Mouse (Mus musculus) CH12.LX (cell line): ENCODE measurements around the gene Fbxo42.

Source experiments
- POLR2A ChIP-seq: IDR thresholded peaks from 2 replicates; pipeline ENCODE4 v1.6.1; 2011; ENCODE audit warnings: low read depth, mild to moderate bottlenecking, improper control_type of control experiment, low read length
- ZKSCAN1 ChIP-seq: IDR thresholded peaks from 2 replicates; pipeline ENCODE4 v1.6.1; 2012; ENCODE audit warnings: low read depth, inconsistent platforms, low read length, improper control_type of control experiment, borderline replicate concordance

DNA sequence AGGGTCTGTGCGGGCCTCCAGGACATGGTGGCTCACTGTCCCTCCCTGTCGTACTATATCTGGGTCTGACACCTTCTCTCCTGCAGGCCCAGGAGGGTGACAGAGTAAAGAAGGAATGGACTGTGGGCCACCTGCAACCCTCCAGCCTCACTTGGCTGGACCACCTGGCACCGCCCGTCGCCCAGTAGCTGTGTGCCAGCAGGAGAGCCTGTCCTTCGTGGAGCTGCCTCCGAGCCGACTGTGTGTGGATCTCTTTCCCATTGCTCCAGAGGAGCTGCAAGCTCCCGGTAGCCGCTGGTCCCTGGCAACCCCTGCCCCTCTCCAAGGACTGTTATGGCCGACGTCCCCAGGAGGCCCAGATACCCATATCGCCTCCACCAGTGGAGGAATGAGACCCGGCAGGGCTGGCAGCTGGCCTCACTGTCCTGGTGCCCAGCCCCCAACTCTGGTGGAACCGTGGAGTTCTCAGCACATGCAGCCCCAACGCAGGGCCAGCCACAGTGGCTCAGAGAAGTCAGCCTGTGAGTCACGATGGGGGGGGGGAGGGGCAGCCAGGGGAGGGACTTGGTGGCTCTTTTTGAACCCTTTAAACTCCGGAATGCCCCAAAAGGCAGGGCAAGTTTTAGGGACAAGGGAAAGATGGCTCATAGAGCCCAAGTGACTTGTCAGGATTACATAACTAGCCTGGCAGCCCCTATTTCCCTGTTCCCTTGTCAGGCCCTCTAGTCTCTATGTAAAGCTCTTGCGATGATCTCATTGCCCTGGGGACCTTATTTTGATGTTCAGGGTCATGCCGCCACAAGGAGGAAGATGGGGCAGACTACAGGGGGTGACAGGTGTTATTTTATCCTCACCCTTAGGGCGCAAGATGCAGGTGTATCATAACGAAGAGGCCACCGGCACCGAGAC is 98.6 kb downstream of the Fbxo42 start:
- TF ChIP-seq POLR2A (no peak), ZKSCAN1 (no peak)
